Mouse (Mus musculus) megakaryocyte, embryonic 14.5 days (primary cell): ENCODE results near the gene Dhx9.
"Not testable (repeated sequence)": the region's sequence is repeated elsewhere in the genome, so short reads cannot be mapped to it uniquely, and the experiment has no call there.

Experiments
- FLI1 ChIP-seq: IDR thresholded peaks from 2 replicates; pipeline ENCODE4 v1.6.1; 2012; ENCODE audit warnings: low read length, inconsistent platforms, mixed read lengths
- GATA1 ChIP-seq: IDR thresholded peaks from 3 replicates; pipeline ENCODE4 v1.6.1; 2012; ENCODE audit warnings: mixed read lengths, low read length, inconsistent platforms, borderline replicate concordance

DNA sequence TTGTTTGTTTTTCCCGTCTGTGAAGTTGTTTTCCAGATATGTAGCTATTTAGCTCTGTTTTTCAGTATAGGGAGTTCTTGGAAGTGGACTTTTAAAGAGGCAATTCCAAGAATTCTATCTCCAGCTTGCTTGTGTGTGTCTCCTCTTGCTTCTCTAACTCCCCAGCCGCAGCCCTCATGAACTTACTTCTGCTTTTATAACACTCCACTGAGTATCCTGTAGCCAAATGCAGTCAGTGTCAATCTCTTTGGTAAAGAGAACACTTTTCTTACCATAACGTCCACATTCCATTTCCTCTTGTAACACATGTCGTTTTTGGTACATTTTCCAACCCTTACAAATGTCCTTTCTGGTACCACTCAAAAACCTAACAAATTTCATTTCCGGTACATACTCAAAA, 71.7 kb downstream of the Dhx9 start:
- TF ChIP-seq GATA1, FLI1: not testable (repeated sequence)
